Mouse (Mus musculus) mature B cell (primary cell): ENCODE results near the gene Zfp580.
"Not testable (repeated sequence)": the region's sequence is repeated elsewhere in the genome, so short reads cannot be mapped to it uniquely, and the experiment has no call there.

Experiments
- in situ Hi-C: fragments of 300-500 bp; cut with MboI; formaldehyde crosslinking; loops from 2 replicates; pipeline ENCODE4 v1.14.3; 2019

The Zfp580 gene

DNA sequence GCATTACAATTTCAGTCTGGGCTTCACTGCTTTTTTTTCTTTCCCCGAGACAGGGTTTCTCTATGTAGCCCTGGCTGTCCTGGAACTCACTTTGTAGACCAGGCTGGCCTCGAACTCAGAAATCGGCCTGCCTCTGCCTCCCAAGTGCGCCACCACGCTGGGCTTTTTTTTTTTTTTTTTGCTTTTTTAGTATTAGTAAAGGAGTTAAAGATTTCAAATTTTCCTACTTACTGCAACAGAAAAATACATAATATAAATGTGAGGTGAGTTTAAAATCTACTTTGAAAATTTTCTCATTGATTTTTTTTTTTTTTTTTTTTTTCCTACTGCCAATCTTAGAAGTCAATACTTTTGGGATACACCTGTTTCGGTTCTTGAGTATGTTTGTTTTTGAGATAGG, 13.5 kb downstream of the Zfp580 start:
- in situ Hi-C loops = no loop called here

DNA sequence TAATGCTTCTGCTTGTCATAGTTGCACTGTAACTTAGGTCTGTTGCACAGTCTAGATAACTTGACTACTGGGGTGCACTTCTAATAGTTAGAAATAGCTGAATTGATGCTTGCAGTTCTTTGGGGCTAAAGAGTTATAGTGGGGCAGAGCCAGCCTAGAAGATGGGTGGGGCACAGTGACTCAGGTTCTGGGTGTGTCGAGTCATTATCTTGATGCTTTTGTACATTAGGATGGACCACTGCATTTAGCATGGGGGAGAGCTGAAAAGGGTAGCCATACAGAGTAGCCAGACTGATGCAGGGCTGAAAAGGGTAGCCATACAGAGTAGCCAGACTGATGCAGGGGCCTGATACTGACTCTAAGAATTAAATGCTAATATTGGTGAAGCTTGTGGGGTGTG, 22.2 kb downstream of the Zfp580 start:
- in situ Hi-C loops = no loop called here

DNA sequence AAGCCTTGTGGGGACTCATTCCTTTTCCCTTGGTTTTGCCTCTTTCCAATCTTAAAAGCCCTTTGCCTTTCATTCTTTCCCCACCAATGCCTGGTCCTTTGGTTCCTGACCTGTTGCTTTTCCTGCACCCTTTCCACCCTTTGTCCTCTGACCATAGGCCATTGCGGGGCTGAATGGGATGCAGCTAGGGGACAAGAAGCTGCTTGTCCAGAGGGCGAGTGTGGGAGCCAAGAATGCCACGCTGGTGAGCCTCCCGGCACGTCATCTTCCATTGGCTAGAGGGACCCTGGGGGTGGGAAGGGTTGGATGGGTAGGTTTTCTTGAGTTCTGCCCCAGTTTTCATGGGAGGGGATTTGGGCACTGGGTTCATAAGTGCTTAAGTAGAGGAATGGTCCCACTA, 23.6 kb downstream of the Zfp580 start:
- in situ Hi-C loops = no loop called here

DNA sequence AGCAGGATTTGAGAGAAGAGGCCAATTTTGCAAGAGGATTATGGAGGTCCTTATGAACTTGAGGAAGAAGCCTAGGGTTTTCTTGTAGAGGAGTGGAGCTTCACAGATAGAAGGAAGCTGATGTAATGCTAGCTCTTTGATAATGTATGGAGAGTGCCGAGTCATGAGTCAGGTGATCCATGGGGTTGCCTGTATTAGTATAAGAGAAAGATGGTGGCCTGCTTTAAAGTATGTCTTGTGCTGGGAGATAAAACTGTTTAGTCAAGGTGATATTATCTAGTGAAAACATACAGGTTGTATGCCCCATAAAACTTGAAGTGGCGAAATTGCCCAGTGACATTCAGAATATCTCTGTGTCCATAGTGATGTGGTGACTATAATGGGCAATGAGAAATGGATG, 25.6 kb downstream of the Zfp580 start:
- in situ Hi-C loops = no loop called here

DNA sequence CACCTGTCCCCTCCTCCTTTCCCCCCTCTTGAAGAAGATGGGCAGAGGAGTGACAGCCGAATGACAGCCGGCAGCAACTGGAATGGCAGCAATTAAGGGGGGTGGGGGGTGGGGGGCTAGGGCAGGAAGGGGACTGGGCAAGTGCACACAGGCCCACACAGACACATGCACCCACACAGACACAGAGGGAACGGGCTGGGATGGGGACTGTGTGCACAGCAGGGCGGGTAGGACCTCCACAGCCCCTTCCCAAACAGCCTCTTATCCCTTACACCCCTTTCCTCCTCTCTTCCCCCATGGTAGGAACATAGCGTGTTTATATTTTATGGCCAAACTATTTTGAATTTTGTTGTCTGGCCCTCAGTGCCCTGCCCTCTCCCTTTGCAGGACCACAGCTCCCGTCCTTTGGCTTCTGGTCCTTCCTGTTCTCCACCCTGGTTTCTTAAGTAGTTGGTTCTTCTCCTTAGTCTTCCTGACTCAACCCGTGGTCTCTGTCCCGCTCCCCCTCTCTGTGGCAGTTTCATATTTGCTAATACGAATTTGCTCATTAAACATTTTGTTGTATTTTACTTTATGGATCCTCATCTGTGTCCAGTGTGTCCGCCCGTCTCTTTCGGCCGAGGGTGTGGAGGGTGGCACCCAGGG, 28.1 kb downstream of the Zfp580 start:
- in situ Hi-C loops = not testable (repeated sequence)

DNA sequence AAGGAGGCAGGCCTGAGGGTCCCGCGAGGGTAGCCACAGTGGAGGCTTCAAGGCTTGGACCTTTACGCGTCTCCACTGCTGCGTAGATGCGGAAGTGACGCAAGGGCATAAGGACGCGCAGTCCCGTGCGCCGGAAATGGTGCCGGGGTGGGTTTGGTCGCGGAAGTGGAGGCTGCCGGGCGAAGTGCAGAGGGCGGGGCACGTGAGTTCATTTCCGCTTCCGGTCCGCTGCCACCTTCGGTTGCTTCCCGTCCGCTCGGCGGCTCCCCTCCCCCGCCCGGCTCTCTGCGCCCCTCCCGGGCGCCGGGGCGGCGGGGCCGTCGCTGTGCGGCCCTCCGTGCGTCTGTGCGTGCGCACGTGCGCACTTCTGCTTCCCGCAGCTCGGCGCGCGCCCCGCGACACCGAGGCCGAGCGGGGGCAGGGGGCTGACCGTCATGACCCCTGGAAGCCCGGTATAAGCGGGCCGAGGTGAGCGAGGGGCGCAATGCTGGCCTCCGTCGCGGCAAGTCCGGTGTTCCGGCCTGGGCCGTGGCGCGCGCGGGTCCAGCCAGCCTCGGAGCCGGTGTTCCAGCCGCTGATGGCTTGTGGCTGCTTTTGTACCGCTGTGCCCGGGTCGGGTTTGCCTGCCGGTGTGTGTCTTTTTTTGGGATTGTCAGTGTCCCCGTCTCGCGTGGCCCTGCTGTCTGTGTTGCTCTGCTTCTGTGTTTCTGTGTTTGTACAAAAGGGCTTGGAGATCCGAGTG, 28.8 kb downstream of the Zfp580 start, which contains the start of gene Epn1:
Gene Epn1 (plus strand): TSS at position 226 of the 742 bp plus-strand sequence.
- in situ Hi-C loops = no loop called here

DNA sequence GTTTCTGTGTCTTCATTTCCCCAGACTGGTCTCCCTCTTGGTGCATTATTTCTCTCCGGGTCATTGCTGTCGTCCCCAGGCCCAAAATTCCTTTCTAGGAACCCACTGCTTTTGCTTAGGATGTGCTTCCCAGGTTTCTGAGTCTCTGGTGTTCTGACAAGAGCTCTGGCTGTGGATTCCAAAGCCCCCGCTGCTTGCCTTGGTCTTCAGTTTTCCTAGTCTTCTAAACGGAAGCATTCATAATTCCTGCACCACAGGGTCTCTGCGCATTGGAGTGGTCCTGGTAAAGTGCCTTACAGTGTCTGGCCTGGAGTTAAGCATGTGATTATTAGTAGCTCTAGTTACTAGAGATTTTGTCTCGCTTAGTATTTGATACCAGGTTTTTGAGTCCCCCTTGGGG, 29.5 kb downstream of the Zfp580 start:
- in situ Hi-C loops = no loop called here

DNA sequence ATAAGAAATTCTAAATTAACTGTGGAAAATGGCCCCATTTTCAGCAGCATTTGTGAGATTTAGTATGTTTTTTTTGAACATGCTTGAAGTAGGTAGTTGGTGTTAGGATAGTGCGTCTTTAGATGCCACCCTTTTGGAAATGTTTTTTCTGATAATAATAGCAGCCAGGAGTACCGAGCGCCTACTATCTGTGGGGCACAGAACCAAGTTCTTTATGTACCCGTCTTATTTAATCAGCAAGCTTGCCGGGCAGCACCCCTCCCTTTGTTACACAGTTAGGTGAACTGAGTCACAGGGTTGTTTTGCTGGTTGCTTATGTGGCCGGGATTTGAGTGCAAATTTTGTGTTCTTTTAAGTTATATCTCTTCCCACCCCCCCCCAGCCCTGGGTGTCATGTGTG, 29.9 kb downstream of the Zfp580 start:
- in situ Hi-C loops = no loop called here

DNA sequence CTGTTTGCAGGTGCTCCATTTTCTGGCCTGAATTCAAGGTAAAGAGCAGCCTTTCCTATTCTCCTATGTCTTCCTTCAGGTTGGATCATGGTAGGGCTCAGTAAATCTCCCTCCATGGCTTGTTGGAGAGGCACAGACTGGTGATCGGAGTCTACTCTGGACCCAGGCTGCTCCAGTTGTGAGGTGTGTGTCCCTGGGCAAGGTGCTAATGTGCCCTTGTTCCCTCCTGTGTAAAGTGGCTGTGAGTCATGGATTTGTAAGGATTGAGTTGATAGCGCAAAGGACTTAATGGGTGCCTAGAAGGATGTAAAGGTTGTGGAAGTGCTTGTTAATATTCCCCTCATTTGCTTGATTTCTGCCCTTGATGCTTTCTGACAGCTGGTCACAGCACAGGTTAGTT, 30.6 kb downstream of the Zfp580 start:
- in situ Hi-C loops = no loop called here

DNA sequence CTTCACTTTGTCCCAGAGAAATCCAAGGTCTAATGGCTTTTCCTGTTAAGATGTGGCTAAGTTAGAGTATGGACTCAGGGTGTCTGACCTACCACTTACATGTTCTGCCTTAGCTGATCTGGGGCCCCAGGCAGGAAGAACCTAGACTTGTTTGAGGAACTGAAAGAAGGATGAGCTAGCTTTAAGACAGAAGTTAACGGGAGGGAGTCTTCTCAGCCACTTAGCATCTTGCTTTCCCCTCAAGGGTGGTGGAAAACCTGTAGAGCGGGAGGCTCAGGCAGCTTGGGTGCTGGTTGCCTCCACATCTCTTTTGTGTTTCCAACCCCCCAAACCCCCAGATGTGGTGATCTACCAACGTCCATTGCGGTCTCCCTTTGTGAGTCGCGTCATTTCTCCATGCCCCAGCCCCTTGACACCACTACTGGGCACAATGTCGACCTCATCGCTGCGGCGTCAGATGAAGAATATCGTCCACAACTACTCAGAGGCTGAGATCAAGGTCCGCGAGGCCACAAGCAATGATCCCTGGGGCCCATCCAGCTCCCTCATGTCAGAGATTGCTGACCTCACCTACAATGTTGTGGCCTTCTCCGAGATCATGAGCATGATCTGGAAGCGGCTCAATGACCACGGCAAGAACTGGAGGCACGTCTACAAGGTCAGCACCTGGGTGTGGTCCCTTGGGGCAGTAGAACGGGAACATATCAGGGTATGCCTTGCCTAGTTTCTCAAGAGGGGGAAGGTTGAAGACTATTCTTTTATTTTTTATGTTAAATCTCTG, 32.2 kb downstream of the Zfp580 start:
- in situ Hi-C loops = no loop called here

DNA sequence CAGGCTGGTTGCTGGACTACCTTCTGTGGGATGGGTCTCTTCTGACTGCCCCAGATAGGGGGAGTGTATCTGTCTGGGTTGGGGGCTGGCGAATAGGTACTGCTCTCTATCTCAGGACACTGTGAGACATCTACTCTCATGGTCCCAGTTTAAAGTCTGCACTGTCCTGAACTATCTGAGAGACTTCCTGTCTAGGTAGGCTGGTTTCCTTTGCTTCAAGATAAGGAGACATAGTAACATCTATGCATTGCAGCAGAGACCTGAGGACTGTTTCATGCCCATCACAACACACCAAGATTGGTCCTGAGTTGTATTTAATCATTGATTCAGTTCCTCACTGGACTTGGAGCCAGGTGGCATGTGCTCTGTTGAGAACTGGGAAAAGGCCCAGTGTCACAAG, 34.2 kb downstream of the Zfp580 start:
- in situ Hi-C loops = no loop called here

DNA sequence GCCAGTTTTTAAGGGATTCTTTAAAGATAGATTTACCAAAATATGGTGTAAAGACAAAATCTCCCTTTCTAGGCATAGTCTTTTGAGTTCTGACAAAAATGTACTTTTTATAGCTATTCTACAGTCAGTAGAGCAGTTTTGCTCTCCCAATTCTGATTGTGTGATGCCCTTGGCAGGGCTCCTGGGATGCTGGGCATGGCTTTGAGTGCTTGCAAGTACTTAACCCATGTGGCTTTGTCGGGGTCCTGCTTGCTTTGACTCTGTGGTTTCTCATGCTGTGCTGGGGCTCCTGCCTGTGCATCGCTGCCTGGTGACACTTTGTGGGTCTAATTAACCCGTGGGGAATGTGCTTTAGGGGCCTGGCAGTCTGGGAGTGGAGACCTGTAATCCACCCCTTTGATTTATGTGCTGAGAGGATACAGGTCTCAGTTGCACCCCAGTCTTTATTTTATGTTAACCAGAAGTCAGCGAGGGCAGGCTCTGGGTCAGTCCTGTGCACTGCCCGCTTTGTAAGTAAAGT, 35.6 kb downstream of the Zfp580 start:
- in situ Hi-C loops = no loop called here

DNA sequence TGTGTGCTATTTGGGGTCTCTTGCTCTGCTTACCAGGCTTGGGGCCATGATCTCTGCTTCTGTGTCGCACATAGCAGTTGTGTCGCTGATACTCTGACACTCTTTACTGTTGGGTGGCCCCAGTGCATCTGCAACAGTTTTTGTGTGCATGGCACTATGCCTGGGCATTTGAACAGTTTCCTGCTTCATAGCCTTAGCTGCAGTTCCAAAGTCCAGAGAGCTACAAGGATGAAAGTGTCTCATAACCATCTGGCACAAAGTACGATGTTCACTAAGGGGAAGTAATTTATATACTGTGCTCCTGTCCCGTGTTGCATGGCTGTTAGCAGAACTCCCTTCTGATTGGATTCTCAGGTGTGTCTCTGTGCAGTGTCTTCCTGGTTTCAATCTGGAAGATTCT, 36.5 kb downstream of the Zfp580 start:
- in situ Hi-C loops = no loop called here

DNA sequence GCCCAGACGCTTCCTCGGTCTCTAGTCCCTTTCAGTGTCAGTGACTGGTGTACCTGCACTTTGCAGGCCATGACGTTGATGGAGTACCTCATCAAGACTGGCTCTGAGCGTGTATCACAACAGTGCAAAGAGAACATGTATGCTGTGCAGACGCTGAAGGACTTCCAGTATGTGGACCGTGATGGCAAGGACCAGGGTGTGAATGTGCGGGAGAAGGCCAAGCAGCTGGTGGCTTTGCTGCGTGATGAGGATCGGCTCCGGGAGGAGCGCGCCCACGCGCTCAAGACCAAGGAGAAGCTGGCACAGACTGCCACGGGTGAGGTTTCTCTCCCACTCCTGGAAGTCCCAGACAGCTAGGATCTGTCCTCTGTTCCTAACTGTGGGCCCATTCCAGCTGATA, 38.5 kb downstream of the Zfp580 start:
- in situ Hi-C loops = no loop called here

DNA sequence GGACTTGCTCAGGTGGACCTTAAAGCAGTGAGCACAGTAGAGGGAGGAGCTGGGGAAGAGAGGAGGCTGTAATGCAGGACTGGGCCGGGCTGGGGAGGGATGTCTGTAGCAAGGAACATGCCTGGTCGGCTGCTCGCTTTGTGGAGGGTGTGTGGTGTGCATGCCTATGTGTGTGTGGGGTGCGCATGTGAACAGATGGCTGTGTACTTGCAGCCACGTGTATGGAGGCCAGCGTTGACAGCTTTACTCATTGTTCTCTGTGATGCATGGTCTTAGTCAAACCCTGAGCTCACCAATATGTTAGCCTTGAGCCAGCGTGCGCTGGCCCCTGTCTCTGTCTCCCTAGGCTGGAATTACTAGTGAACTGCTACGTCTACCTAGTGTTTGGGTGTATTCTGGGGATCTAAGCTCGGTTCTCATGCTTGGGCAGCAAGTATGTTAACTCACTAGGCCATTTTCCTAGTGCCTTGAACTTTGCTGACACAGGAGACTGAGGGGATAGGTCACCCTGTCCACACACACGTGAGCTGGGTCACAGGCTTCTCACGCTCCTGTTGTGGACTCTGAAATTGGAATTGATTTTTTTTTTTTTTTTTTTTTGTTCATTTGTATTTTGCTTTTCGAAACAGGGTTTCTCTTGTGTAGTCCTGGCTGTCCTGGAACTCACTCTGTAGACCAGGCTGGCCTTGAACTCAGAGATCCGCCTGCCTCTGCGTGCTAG, 39.8 kb downstream of the Zfp580 start:
- in situ Hi-C loops = no loop called here

DNA sequence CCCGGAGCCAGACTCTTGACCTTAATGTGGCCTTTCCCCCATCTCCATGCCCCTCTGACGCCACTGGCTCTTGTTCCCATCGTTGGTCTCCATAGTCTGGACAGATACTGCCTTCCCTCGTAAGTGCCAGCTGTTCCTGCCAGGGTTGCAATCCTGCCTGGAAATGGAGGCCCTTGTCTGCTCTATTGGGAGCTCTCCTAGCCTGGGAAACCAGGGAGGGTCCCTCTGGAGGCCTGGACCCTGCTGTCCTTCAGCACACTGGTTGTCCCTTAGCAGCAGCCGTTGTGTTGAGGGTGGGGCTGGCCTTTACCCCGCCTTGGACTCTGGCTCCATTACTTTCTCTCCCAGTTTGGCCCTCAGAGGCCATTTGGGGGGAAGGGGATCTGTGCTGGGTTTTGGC, 41.0 kb downstream of the Zfp580 start:
- in situ Hi-C loops = no loop called here

DNA sequence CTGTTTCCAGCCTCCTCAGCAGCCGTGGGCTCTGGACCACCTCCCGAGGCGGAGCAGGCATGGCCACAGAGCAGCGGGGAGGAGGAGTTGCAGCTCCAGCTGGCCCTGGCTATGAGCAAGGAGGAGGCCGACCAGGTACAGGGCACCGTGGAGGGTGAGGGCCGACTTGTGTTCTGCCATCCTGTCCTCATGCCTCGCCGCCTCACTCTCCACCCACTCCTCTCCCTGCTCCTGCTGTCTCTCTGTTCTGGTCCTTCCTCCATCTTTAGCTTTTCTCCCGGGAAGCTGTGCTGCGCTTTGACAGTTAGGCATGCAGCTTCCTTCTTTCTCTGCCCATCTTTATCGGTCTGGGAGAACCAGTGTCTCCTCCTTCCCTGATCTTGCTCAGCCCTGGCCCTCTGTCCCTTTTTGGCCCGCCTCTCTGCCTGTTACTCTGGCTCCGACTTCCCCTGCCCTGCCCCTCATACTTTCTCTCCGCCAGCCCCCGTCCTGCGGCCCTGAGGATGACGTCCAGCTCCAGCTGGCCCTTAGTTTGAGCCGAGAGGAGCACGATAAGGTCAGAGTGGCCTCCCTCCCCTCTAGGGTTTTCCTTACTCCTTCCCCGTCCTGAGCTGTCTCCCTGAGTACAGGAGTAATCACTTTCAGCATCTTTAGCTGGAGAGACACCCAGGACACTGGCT, 41.6 kb downstream of the Zfp580 start:
- in situ Hi-C loops = no loop called here

DNA sequence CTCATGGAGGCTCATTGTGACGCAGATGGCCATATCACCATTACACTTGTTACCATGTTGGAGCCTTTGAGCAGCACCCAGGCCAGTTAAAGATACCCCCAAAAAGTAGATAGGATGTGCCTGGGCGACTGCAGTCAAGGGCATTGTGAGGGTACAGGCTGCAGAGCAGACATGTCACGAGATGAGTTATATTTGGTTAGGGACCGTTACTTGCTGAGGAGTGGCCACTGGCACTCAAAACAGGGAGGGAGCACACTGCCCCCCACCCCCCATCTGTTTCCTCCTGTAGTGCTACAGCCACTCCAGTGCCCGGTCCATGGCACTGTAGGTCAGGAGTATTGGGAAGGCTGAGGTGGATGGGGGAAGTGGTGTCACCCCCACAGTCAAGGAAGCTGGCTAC, 47.4 kb downstream of the Zfp580 start:
- in situ Hi-C loops = no loop called here

DNA sequence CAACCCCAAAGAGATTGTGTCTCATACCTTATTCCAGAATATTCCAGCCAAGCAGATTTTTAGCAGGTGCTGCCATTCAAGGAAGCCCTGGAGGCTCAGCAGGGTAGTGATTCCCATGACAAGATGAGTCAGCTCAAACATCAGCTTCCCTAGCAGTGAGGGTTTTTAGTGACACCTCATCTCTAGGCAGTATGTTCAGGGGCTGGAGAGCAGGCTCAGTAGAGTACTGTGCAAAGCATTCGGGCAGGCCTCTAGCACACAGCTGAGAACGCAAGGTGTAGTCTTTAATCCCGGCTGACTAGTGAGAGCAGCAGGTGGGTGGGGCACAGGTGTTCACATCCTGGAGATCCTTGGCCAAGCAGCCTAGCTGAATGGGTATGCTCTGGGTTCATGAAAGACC, 48.5 kb downstream of the Zfp580 start:
- in situ Hi-C loops = no loop called here

DNA sequence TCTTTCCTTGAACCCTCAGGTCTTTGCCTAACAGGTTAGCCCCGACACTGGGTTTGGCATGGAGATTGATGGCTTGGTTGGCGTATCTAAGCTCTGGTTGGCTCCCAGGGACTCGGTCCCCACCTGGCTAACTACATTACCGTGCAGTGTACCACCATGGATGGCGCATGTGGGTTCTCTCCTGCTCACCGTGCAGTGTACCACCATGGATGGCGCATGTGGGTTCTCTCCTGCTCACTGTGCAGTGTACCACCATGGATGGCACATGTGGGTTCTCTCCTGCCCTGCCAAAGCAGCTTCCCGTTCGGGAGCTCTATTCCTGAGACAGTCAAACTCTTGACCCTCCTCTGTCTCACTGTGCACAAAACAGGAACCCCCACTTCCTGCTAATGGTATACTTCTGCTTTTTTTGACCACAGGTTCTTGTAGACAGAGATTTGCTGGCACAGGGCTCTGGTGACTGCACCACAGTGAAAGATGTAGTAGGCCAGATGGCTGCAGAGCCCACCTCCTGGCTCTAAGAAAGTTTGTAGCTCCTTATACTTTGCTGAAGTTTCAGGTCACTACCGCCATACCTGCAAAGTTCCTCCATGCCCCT, 49.8 kb downstream of the Zfp580 start:
- in situ Hi-C loops = no loop called here

DNA sequence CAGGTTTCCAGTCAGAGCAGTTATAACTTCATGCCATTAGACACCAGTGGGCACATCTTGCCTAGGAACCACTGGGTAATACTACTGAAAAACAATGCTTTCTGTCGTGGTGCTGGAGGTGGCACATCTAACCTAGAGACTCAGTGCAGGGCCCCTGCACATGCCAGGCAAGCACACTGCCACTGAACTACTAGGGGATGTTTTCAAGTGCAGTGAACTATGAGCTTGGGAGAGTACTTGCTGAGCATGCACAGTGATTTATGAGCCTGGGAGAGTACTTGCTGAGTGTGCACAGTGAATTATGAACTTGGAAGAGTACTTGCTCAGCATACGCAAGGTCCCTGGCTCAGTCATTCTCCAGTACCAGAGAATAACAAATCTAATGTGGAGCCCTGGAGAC, 51.2 kb downstream of the Zfp580 start:
- in situ Hi-C loops = no loop called here
